Mouse (Mus musculus): Measurements from ENCODE around the gene B4galnt1.
A peak's percentile ranks its signal among the peaks of the same experiment; 100 is the strongest.
"Not testable (repeated sequence)": the region's sequence is repeated elsewhere in the genome, so short reads cannot be mapped to it uniquely, and the experiment has no call there.

The B4galnt1 gene

DNA sequence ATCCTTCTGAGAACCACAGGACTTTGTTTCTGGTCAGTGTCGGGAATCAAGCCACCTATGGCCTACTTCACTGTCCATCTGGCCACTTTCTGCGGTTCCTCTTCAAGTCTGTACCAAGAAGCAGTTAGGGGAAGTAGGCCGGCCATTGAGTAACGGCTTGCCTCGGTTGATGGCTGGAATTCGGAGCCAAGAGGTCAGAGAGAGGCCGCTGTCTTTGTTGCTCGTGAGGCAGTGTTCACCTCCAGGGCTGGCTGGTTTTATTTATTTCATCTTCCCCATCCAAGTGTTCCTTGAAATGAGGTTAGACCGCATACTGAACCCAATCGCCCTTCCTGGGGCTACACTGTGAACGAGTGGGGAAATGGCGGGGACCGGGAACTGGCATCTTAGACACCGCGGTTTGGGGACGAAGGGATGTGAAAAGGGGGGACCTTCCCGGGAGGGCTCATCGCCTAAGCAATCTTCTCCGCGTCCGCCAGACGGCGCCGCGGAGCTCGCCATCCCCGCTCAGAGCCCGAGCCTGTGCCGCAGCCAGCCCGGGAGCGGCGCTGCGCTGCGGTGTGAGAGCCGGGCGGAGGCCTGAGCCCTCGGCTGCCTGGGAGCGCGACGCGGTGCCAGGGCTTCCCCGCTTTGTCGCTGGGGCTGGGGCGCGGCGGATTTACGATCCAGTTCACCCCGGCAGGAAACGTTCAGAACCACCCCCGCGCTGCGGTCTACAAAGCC is at the start of gene B4galnt1:
B4galnt1 (plus strand) TSS at position 595 of the 723 bp plus-strand sequence.
- peak; percentile 50 for DNase-seq

DNA sequence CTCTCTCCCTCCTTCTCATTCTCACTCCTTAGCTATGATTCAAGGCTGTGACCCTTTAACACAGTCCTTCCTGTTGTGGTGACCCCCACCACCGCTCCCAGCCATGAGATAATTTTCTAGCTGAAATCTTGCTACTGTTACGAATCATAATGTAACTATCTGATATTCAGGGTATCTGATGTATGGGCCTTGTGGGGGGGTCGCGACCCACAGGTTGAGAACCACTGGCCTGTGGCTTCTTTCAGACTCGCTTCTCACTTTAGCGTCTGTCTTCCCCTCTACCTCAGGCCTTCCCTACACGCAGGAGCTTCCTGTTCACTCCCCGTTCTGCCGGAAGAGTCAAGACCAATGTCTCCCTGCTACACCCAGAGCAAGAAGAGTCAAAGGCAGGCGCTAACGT is 46.6 kb upstream of the B4galnt1 start:
- no peak for DNase-seq

- no peak for DNase-seq
Observed at GRCm38 (mm10) chr10:127119229-127119628, 45.8 kb upstream of the B4galnt1 start.

- no peak for DNase-seq
Observed at GRCm38 (mm10) chr10:127120301-127121065, 44.5 kb upstream of the B4galnt1 start.

DNA sequence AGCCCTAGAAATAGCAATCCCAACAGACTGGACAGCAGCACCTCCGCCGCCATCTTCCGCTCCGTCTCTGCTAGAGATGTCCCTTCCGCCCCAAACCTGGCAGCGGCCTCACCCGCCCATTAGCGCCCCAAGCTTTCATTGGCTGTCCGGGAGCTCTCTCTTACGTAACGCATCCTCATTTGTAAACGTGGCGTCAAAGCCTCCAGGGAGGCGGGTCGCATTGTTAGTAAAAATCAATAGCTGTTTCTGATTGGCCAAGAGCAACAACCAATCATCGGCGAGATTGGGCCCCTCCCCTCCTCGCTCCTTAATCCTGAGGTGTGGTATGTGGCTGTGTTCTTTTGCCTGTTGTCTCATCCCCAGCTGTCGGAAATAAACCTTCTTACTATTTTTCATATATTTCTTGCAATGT is 44.0 kb upstream of the B4galnt1 start, which contains the start of gene Os9:
Os9 (minus strand) TSS at position 66 of the 412 bp plus-strand sequence.
- DNase-seq, result peak; percentile 98

- no peak for DNase-seq
Observed at GRCm38 (mm10) chr10:127122018-127122417, 43.0 kb upstream of the B4galnt1 start.

- DNase-seq, result peak; percentile 24
Observed at GRCm38 (mm10) chr10:127122784-127123435, 42.1 kb upstream of the B4galnt1 start.

GRCm38 (mm10) chr10:127123436-127123805 is 41.6 kb upstream of the B4galnt1 start:
- DNase-seq, result peak; percentile 46

GRCm38 (mm10) chr10:127125210-127126001 is 39.6 kb upstream of the B4galnt1 start:
- DNase-seq, result peak; percentile 43

- DNase-seq, result no peak
Observed at GRCm38 (mm10) chr10:127126579-127126978, 38.4 kb upstream of the B4galnt1 start.

GRCm38 (mm10) chr10:127127711-127128279 is 37.2 kb upstream of the B4galnt1 start:
- DNase-seq, result no peak

DNA sequence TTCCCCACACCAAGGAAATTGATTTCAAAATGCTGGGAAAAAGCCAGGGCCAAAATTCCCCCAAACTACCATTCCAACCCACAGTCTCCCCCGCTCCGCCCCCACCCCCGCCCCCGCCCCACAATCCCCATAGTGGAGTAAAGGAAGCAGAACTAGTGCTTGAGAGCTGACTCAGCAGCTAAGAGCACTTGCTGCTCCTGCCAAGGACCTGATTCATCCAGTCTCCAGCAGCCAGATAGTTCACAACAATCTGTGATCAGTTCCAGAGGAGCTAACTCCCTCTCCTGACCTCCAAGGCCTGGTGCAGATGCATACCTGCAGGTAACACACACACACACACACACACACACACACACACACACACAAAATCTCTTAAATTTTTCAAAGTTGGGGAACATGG is 35.6 kb upstream of the B4galnt1 start:
- no peak for DNase-seq

- no peak for DNase-seq
Observed at GRCm38 (mm10) chr10:127132469-127132868, 32.6 kb upstream of the B4galnt1 start.

- DNase-seq, result not testable (repeated sequence)
Observed at GRCm38 (mm10) chr10:127134394-127135035, 30.5 kb upstream of the B4galnt1 start.

- no peak for DNase-seq
Observed at GRCm38 (mm10) chr10:127135118-127135836, 29.7 kb upstream of the B4galnt1 start.

DNA sequence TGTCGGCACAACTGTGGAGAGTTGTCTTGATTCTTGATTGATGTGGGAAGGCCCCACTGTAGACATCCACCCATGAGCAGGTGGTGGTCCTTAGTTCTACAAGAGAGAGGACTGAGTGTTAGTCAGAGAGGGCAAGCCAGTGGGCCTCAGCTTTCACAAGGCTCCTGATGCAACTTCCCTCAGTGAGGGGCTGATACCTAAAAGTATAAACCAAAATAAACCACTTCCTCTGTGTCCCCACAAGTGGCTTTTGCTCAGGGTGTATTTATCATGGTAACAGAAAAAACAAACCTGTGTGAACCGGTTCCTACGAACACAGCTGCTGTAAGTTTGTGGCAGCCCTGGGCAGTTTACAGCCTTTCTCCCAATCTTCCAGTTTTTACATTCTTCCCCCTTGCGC is 28.5 kb upstream of the B4galnt1 start:
- DNase-seq, result no peak

DNA sequence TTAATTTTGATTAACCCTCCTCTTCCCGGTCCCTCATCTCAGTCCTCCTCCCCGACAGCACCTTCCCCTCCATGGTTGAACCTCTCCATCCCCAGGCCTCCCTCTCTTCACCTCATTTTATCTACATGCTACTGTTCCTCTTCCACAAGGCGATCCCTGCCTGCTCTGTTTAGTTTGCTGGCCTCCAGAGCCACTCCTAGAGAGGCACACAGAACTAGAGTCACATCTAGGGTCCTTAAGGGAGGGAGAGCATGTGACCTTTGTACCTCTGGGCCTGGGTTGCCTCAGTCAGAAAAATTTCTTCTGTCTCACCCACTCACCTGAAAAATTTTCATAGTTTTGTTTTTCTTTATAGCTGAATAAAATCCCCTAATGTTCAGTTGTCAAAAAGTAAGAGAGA is 27.1 kb upstream of the B4galnt1 start:
- no peak for DNase-seq

GRCm38 (mm10) chr10:127138328-127139141 is 26.5 kb upstream of the B4galnt1 start:
- no peak for DNase-seq

DNA sequence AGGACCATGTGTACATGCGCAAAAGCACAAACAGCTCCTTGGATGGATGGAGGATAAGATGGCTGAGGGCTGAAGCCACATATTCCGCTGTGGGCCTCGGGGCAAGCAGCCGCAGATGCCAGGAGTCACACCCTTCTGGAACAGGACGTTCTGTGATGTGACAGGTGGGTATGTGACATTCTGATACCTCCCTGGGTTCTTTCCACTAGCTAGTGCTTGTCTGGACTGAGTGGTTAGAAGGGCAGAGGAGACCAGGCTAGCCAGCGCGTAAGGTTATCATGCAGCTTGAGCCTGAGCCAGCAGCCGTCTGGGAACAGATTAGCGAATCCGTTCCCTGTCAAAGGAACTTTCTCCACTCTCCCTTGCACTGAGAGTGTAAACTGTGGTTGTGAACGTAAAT is 24.1 kb upstream of the B4galnt1 start:
- no peak for DNase-seq

DNA sequence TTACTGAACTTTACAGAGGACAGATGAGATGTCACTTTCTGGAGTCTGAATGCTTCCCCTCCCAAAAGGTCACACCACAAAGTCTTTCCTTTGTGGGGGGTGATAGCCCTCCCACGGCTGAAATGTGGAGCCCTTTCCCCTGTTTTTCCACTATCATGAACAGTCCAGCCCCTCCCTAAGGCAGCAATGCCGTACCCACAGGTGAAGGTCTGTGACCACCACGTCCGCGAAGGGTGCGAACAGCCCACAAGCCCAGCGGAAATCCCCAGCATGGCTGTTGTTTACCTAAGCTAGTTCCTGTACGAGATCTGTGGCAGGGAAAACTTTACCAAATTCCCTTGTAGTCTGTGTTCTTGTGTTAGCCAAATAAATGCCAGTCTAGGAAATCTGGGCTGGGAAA is 23.5 kb upstream of the B4galnt1 start:
- no peak for DNase-seq
